In the genomic region with DNA sequence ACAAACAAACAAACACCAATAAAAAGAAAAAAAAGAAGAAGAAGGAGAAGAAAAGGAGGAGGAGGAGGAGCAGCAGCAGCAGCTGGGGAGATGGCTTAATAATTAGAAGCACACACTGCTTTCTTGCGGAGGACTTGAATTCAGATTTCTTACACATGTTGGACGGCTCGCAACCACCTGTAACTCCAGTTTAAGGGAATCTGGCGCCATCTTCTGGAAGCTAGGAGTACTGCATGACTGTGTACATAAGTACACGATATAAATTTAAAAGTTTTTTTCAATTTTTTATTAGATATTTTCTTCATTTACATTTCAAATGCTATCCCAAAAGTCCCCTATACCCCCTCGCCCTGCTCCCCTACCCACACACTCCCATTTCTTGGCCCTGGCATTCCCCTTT, we compare ENCODE assay signal across 9 mouse cellular contexts. TPM values are rescaled to one million over a fixed set of nuclear protein-coding genes. Genes with fewer than 3 reads are reported as not detected.
DNase-seq lines count a peak whose midpoint lies in the region; ATAC-seq and TF ChIP-seq lines count a peak whose summit lies in the region.
"Had no signal": no experiment of that assay in that cellular context is flagged by ENCODE, and none has a peak within 500 bp of the region (broad histone marks: within the 10 kb centered on the region; RNA-seq: fewer than 3 reads in every experiment).

No protein-coding gene starts in this region.

- H3K27ac ChIP-seq in liver, embryonic 13.5 days = no peak overlapping the region
- no peak overlapping the region for H3K27ac ChIP-seq in small intestine, adult 2 months (ENCODE audit: insufficient read depth, low read depth, low read length)
- H3K27ac ChIP-seq: heart, embryonic 15.5 days had no signal

- TF ChIP-seq CTCF in small intestine, adult 2 months (IDR thresholded peaks at IDR 0.05; ENCODE audit: extremely low read depth, insufficient read length, insufficient replicate concordance, low read depth, low read length) = peak; percentile 17; the same call in 1 of the 2 replicates

- peak; percentile 24 to 70 for DNase-seq in left cerebral cortex, adult 18-20 months (ENCODE audit: low spot score in 2 of 2)
- no peak for DNase-seq in left cerebral cortex, adult 8-10 months (ENCODE audit: low spot score in 2 of 2)
- peak; percentile 10 for DNase-seq in Muller cell, postnatal 12 days (ENCODE audit: inconsistent ontology term)
- DNase-seq in brain, adult 2 months (ENCODE audit: low read depth, low spot score) = peak; percentile 91
- peak; percentile 27 to 32 for DNase-seq in gastrocnemius, adult 8-10 months (ENCODE audit: low spot score in 2 of 2)
- peak; percentile 14 for DNase-seq in liver, embryonic 13.5 days

- peaks cover 3% of the 10 kb centered on the region; the same call in 1 of the 2 replicates for H3K4me1 ChIP-seq in liver, embryonic 13.5 days (replicated peaks)
- H3K4me1 ChIP-seq in small intestine, adult 2 months (ENCODE audit: control insufficient read depth, insufficient read depth, insufficient read length, low read length) = no peaks in the 10 kb centered on the region

- no peak overlapping the region for H3K9ac ChIP-seq in liver, embryonic 13.5 days
- H3K9ac ChIP-seq: heart, embryonic 15.5 days had no signal

- ATAC-seq in liver, embryonic 13.5 days (ENCODE audit: low read depth) = no peak

- WGBS in liver, embryonic 13.5 days (ENCODE audit: insufficient replicate concordance) = 24% methylated on average over 6 of the region's 6 CpGs
- 28% methylated on average over 6 of the region's 6 CpGs for WGBS in small intestine, adult 2 months

- no peak overlapping the region for H3K4me2 ChIP-seq in liver, embryonic 13.5 days
- H3K4me2 ChIP-seq: heart, embryonic 15.5 days had no signal

- H3K27me3 ChIP-seq in liver, embryonic 13.5 days = 0 out of 2 replicates have a peak, but pooled peaks cover 4% of the 10 kb centered on the region
- H3K27me3 ChIP-seq in small intestine, adult 2 months (ENCODE audit: control insufficient read depth, insufficient read depth, low read length) = no peaks in the 10 kb centered on the region

- no peak for TF ChIP-seq POLR2A in small intestine, adult 2 months (IDR thresholded peaks at IDR 0.05; ENCODE audit: low read depth, low read length)

- no peaks in the 10 kb centered on the region for H3K36me3 ChIP-seq in liver, embryonic 13.5 days
- H3K36me3 ChIP-seq in small intestine, adult 2 months (ENCODE audit: control insufficient read depth, insufficient read depth, low read length) = no peaks in the 10 kb centered on the region
- H3K36me3 ChIP-seq: heart, embryonic 15.5 days had no signal

- no peak overlapping the region for H3K4me3 ChIP-seq in liver, embryonic 13.5 days (replicated peaks)
- H3K4me3 ChIP-seq in small intestine, adult 2 months (ENCODE audit: low read depth, low read length) = no peak overlapping the region
- H3K4me3 ChIP-seq: heart, embryonic 15.5 days; myocyte had no signal

- no peaks in the 10 kb centered on the region for H3K9me3 ChIP-seq in liver, embryonic 13.5 days (replicated peaks)
- H3K9me3 ChIP-seq: heart, embryonic 15.5 days had no signal

RNA-seq across cellular contexts. Expression of gene C2cd4a, which starts 29.9 kb away (rescaled TPM):
- total RNA-seq in left cerebral cortex, adult 18-20 months (2021) = under 1 TPM in 1 of 2 experiments, not detected in 1; 0.35 TPM
- under 1 TPM in 1 of 4 experiments, not detected in 3; 0.28 TPM for total RNA-seq in left cerebral cortex, adult 8-10 months (2022)
- total RNA-seq in gastrocnemius, adult 8-10 months (2022) = not detected
- polyA plus RNA-seq in liver, embryonic 13.5 days (2015; fragmentation: Nextera tagmentation; extraction: Ambion mirVana) = 3.4 and 4.2 TPM in 2 replicates
- polyA plus RNA-seq in small intestine, adult 2 months (2012; rRNA removed) = 1.9 and 28.9 TPM in 2 replicates
- polyA plus RNA-seq: myocyte had no signal

RNA-seq across cellular contexts. Expression of gene Vps13c, which starts 38.0 kb away (rescaled TPM):
- total RNA-seq in left cerebral cortex, adult 18-20 months (2021) = 10 to 100 TPM; 76.8 to 81.1 TPM
- 10 to 100 TPM; 70.6 to 84.9 (median 73.6) TPM for total RNA-seq in left cerebral cortex, adult 8-10 months (2022)
- total RNA-seq in gastrocnemius, adult 8-10 months (2022) = 10 to 100 TPM; 25.9 to 34.4 (median 30.2) TPM
- 6.5 and 7.2 TPM in 2 replicates for polyA plus RNA-seq in liver, embryonic 13.5 days (2015; fragmentation: Nextera tagmentation; extraction: Ambion mirVana)
- polyA plus RNA-seq in small intestine, adult 2 months (2012; rRNA removed) = 0.86 and 0.94 TPM in 2 replicates

RNA-seq across cellular contexts. Expression of gene C2cd4b, which starts 43.0 kb away (rescaled TPM):
- 1 to 10 TPM; 2.8 to 3.2 TPM for total RNA-seq in left cerebral cortex, adult 18-20 months (2021)
- 1 to 10 TPM; 1.2 to 1.7 (median 1.4) TPM for total RNA-seq in left cerebral cortex, adult 8-10 months (2022)
- total RNA-seq in gastrocnemius, adult 8-10 months (2022) = not detected
- not detected in 2 replicates for polyA plus RNA-seq in liver, embryonic 13.5 days (2015; fragmentation: Nextera tagmentation; extraction: Ambion mirVana)
- 4.0 and 9.1 TPM in 2 replicates for polyA plus RNA-seq in small intestine, adult 2 months (2012; rRNA removed)
- polyA plus RNA-seq: myocyte had no signal

Comparison
In these comparisons a context has a peak if more than half of its experiments do, and no peak if none do; other contexts are left out.
1. DNase-seq: peak in left cerebral cortex, adult 18-20 months (2 of 2), Muller cell, postnatal 12 days (single experiment), brain, adult 2 months (single experiment), gastrocnemius, adult 8-10 months (2 of 2) and liver, embryonic 13.5 days (single experiment); none in left cerebral cortex, adult 8-10 months (0 of 2).